Mouse (Mus musculus) gastrocnemius, postnatal 10 days (tissue): Measurements from ENCODE around the gene Nhsl1. TPM values are rescaled to one million over a fixed set of nuclear protein-coding genes. Genes with fewer than 3 reads are reported as not detected.
"Not testable (repeated sequence)": the region's sequence is repeated elsewhere in the genome, so short reads cannot be mapped to it uniquely, and the experiment has no call there.

Experiments used
- DNase-seq: peaks from one replicate; pipeline ENCODE4 v3.0.0; 2021; ENCODE audit warnings: mixed read lengths
- total RNA-seq, 2 experiments: library from RNA; stranded (reverse); gene quantifications; 2 replicates each; pipeline ENCODE4 v1.2.3; 2021

Nhsl1 gene
- total RNA-seq, 2 experiments from 2014 or later = 8.8 to 12.9 TPM

- no peak for DNase-seq
Observed at GRCm38 (mm10) chr10:18532293-18532692, 213.5 kb downstream of the Nhsl1 start.

GRCm38 (mm10) chr10:18536889-18537288 is 218.1 kb downstream of the Nhsl1 start:
- DNase-seq = no peak

GRCm38 (mm10) chr10:18545309-18545708 is 226.5 kb downstream of the Nhsl1 start:
- DNase-seq = no peak

DNA sequence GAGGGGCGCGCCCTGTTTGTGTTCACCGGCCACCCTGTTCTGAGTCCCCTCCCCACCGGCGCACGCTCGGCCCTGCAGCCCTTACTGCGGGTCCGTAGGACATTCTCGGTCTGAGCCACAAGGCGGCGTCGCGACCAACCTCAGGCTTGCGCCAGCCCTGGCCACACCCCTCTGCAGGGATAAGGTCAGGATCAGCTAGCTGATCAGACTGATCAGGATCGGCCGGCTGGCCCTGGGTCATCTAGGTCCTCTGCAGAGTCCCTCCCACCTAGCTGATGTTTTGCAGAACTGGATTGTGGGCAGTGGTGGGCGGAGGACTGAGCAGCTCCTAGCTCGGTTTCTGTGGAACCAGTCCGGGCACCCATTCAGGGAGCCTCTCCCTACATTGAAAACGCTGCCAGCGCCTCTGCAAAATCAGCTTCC is 227.0 kb downstream of the Nhsl1 start, which contains the start of gene Hebp2:
Gene Hebp2, minus strand, starts transcription at position 264 of the 423 bp plus-strand sequence.
- peak; percentile 74 for DNase-seq

DNA sequence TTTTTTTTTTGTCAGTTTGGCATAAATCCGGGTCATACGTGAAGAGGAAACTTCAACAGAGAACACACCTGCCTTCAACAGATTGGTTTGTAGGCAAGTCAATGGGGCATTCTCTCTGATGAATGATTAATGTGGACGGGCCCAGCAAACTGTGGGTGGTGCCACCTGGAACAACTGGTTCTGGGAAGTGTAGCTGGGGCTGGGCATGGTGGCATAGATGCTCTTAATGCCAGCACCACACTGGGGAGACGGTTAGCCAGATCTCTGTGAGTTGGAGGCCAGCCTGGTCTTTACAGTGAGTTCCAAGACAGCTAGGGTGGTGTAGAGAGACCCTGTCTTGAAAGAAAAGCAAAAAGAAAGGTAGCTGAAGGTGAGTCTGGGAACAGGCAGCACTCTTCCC is 228.6 kb downstream of the Nhsl1 start:
- no peak for DNase-seq

DNA sequence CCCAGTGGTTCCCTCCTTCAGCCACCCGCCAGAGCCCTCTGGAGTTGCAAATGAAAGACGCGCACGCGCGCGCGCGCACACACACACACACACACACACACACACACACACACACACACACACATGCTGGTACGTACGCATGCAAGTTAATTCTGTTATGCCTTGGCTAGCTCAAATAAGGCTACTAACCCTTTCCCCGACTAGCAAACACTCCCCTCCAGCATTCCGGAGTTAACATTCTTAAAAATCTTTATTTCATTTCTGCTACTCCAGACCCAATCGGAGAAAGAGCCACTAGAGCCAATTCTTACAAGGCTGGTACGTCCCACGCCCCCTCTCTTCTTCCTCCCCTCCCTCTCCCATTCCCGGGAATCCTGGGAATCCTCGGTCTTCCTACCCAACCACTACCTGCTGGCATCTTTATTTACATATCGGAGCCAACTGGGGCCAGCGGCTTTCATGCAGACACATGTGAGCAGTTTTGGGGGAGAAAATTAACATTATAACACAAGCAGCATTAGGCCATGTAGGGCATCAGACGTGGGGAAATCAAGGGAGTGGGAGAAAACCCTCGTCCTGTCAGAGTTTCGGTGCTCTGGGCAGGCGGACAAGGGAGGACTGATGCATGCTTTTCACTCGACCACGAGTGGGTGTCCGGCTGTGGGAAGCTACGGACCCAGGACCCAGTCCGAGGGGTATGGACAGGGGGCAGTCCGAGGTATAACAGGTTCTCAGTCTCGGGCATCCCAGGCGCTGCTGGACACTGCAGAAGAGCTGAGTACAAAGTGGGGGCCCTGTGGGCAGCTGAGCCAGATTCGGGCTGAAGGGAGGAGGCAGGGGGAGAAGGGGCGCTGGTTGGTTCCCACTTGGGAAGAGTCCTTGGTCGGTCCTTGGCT is 230.8 kb downstream of the Nhsl1 start:
- no peak for DNase-seq

DNA sequence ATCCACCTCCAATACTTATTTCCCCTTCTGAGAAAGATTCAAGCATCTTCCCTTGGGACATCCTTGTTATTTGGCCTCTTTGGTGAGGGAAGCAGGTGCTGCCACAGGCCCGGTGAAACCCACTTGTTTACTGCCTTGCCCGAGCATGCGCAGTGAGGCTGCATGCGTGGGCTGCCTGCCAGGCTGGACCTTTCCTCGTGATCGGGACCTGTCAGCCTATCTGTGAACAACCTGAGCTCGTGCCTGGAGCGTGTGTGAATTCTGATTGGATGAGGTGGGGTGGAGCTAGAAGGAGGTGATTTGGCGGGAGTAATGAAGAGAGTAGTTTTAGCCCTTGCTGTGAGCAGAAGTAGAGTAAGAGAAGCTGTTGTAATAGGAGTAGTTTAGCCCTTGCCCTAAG is 240.3 kb downstream of the Nhsl1 start:
- not testable (repeated sequence) for DNase-seq

GRCm38 (mm10) chr10:18561445-18561844 is 242.7 kb downstream of the Nhsl1 start:
- no peak for DNase-seq

- peak; percentile 52 for DNase-seq
Observed at GRCm38 (mm10) chr10:18562940-18563339, 244.2 kb downstream of the Nhsl1 start.

DNA sequence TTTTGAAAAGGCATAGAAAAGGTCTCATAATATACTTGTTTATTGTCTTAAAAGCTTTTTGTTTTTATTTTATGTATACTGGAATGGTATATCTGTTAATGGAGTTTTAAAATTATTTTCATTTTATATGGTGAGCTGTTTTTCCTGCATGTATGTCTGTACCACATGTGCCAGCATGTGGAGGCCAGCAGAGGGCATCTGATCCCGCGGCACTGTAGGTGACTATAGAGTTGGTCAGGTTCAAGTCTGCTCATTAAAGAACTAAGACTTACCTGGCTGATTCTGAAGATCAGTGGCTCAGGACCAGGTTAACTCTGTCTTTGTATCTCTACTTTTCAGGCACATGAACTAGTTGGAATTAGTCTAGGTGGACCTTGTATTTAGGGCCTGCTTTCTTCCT is 253.8 kb downstream of the Nhsl1 start:
- no peak for DNase-seq

Other genes with a start within 250 kb of the Nhsl1 start
- gene Ect2l, start 108.1 kb upstream of the Nhsl1 start, total RNA-seq = under 1 TPM; 0.34 to 0.49 TPM
- gene Ccdc28a, start 84.0 kb upstream of the Nhsl1 start, total RNA-seq = 1 to 10 TPM; 5.4 to 5.8 TPM
- gene Hebp2, start 227.1 kb downstream of the Nhsl1 start, total RNA-seq = 1 to 10 TPM; 1.7 to 2.6 TPM